Mouse (Mus musculus): ENCODE results near the gene Mt1. TPM values are rescaled to one million over a fixed set of nuclear protein-coding genes. Genes with fewer than 3 reads are reported as not detected.

Gene Mt1
- polyA plus RNA-seq, 1 experiment: 1,593 TPM

GRCm38 (mm10) chr8:94136933-94137332 lies 41.9 kb upstream of the Mt1 start, which contains the start of gene Mt4:
Gene Mt4 (plus strand): TSS chr8:94137197.
- Histone ChIP-seq H3K4me3 (ENCODE audit: low read depth, low read length) (no peak within 1 kb of the TSS), H3K4me1 (ENCODE audit: control insufficient read depth, insufficient read depth, insufficient read length, low read length) (peaks cover 5% of the 10 kb centered on the region), H3K36me3 (ENCODE audit: control insufficient read depth, insufficient read depth, low read length) (no peaks in the 10 kb centered on the region), H3K27ac (ENCODE audit: insufficient read depth, low read depth, low read length) (no peak within 1 kb of the TSS), H3K27me3 (ENCODE audit: control insufficient read depth, insufficient read depth, low read length) (no peaks in the 10 kb centered on the region)
- TF ChIP-seq CTCF (IDR thresholded peaks at IDR 0.05; ENCODE audit: extremely low read depth, insufficient read length, insufficient replicate concordance, low read depth, low read length): no peak
- TF ChIP-seq POLR2A (IDR thresholded peaks at IDR 0.05; ENCODE audit: low read depth, low read length): no peak
- 14% methylated on average over 6 of the region's 6 CpGs for WGBS

GRCm38 (mm10) chr8:94140266-94140795 lies 38.6 kb upstream of the Mt1 start:
- H3K4me1 ChIP-seq (ENCODE audit: control insufficient read depth, insufficient read depth, insufficient read length, low read length): peaks cover 5% of the 10 kb centered on the region
- 75% methylated on average over 4 of the region's 4 CpGs for WGBS
- H3K36me3 ChIP-seq (ENCODE audit: control insufficient read depth, insufficient read depth, low read length): no peaks in the 10 kb centered on the region
- H3K4me3 ChIP-seq (ENCODE audit: low read depth, low read length): no peak overlapping the region
- TF ChIP-seq CTCF (IDR thresholded peaks at IDR 0.05; ENCODE audit: extremely low read depth, insufficient read length, insufficient replicate concordance, low read depth, low read length) (no peak), POLR2A (IDR thresholded peaks at IDR 0.05; ENCODE audit: low read depth, low read length) (no peak)
- H3K27ac ChIP-seq (ENCODE audit: insufficient read depth, low read depth, low read length): no peak overlapping the region
- H3K27me3 ChIP-seq (ENCODE audit: control insufficient read depth, insufficient read depth, low read length): no peaks in the 10 kb centered on the region

GRCm38 (mm10) chr8:94148236-94148635 lies 30.6 kb upstream of the Mt1 start:
- Histone ChIP-seq H3K27me3 (ENCODE audit: control insufficient read depth, insufficient read depth, low read length) (0 out of 2 replicates have a peak, but pooled peaks cover 6% of the 10 kb centered on the region), H3K4me1 (ENCODE audit: control insufficient read depth, insufficient read depth, insufficient read length, low read length) (peaks cover 4% of the 10 kb centered on the region; the same call in 1 of the 2 replicates), H3K4me3 (ENCODE audit: low read depth, low read length) (no peak overlapping the region), H3K36me3 (ENCODE audit: control insufficient read depth, insufficient read depth, low read length) (no peaks in the 10 kb centered on the region), H3K27ac (ENCODE audit: insufficient read depth, low read depth, low read length) (no peak overlapping the region)
- WGBS: 40% methylated on average over 5 of the region's 5 CpGs
- TF ChIP-seq CTCF (IDR thresholded peaks at IDR 0.05; ENCODE audit: extremely low read depth, insufficient read length, insufficient replicate concordance, low read depth, low read length): no peak
- TF ChIP-seq POLR2A (IDR thresholded peaks at IDR 0.05; ENCODE audit: low read depth, low read length): no peak

DNA sequence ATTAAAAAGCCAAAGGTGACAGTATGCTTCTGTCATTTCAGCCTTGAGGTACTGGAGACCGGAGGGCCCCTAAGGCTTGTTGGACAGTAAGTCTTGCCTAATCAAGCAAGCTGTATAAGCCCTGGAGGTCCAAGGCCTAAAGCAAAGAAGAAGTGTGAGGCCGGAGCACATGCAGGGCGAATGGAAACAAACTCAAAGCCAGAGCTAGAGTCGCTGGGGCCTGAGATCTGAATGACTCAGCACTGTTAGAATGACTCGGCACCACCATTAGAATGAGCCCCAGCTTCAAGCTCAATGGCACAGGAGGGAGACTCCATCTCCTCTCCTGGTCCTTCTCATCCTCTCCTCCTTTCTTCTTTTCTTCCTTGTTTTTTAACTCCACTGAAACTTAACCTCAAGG lies 28.0 kb upstream of the Mt1 start:
- Histone ChIP-seq H3K27me3 (ENCODE audit: control insufficient read depth, insufficient read depth, low read length) (0 out of 2 replicates have a peak, but pooled peaks cover 6% of the 10 kb centered on the region), H3K4me3 (ENCODE audit: low read depth, low read length) (no peak overlapping the region), H3K4me1 (ENCODE audit: control insufficient read depth, insufficient read depth, insufficient read length, low read length) (peaks cover 4% of the 10 kb centered on the region; the same call in 1 of the 2 replicates), H3K36me3 (ENCODE audit: control insufficient read depth, insufficient read depth, low read length) (no peaks in the 10 kb centered on the region), H3K27ac (ENCODE audit: insufficient read depth, low read depth, low read length) (no peak overlapping the region)
- TF ChIP-seq POLR2A (IDR thresholded peaks at IDR 0.05; ENCODE audit: low read depth, low read length) (no peak), CTCF (IDR thresholded peaks at IDR 0.05; ENCODE audit: extremely low read depth, insufficient read length, insufficient replicate concordance, low read depth, low read length) (no peak)
- 73% methylated on average over 5 of the region's 5 CpGs for WGBS

DNA sequence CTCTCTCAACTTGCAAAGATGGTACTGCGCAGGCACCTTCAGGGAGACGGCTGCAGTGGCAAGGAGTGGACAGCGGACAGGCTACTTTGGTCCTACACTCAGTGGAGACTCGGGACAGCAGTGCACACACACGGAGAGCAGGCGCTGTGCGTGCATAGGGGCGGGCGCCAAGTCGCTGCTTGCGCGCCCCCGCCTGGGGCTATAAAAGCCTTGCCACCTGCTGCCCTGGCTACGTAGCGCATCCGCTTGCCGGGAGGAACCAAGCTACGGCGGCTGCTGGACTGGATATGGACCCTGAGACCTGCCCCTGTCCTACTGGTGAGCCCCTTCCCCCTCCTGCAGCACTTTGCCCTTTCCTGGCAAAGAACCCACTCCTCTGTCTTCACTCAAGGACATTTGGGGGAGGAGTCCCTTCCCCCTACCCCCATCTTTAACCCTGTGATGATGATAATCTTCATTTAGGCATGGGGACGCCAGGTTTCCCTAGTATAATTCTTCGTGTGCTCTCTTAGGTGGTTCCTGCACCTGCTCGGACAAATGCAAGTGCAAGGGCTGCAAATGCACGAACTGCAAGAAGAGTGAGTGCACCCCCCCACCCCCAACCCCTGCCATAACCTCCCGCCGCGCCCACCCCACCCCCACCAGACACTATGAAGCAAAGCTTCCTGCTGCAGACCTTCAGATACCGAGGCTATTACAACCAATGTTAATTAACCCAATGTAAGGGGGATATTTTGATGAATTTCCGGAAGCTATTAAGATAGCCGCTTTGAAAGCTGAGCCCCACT lies 26.2 kb upstream of the Mt1 start, which contains the start of gene Mt3:
Mt3 (plus strand) TSS at position 95 of the 788 bp plus-strand sequence.
- Histone ChIP-seq H3K4me1 (ENCODE audit: control insufficient read depth, insufficient read depth, insufficient read length, low read length) (peaks cover 4% of the 10 kb centered on the region; the same call in 1 of the 2 replicates), H3K4me3 (ENCODE audit: low read depth, low read length) (peak within 1 kb of the TSS; percentile 42), H3K27me3 (ENCODE audit: control insufficient read depth, insufficient read depth, low read length) (0 out of 2 replicates have a peak, but pooled peaks cover 6% of the 10 kb centered on the region), H3K27ac (ENCODE audit: insufficient read depth, low read depth, low read length) (no peak within 1 kb of the TSS), H3K36me3 (ENCODE audit: control insufficient read depth, insufficient read depth, low read length) (no peaks in the 10 kb centered on the region)
- peak; percentile 23; the same call in 1 of the 2 replicates for TF ChIP-seq CTCF (IDR thresholded peaks at IDR 0.05; ENCODE audit: extremely low read depth, insufficient read length, insufficient replicate concordance, low read depth, low read length)
- TF ChIP-seq POLR2A (IDR thresholded peaks at IDR 0.05; ENCODE audit: low read depth, low read length): no peak
- WGBS: 4% methylated on average over 29 of the region's 29 CpGs

DNA sequence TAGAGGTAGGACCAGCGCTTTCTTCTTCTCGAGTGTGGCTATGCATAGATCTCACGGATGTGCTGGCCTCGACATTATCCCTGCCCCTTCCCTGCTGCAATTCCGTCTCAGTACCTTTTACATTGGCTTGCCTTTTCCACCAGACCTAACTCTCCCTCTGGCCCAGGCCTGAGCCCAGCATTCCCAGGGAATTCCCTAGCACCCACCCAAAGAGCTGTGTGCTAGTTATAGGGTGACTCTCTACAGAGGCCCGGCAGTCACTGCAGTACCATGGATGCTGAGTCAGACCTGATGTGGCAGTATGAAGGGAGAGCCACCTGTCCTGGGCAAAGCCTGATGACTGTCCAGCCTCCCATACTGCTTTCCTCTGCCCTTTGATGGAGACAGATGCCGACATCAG lies 25.4 kb upstream of the Mt1 start:
- 0 out of 2 replicates have a peak, but pooled peaks cover 6% of the 10 kb centered on the region for H3K27me3 ChIP-seq (ENCODE audit: control insufficient read depth, insufficient read depth, low read length)
- TF ChIP-seq POLR2A (IDR thresholded peaks at IDR 0.05; ENCODE audit: low read depth, low read length): no peak
- TF ChIP-seq CTCF (IDR thresholded peaks at IDR 0.05; ENCODE audit: extremely low read depth, insufficient read length, insufficient replicate concordance, low read depth, low read length): no peak
- H3K4me1 ChIP-seq (ENCODE audit: control insufficient read depth, insufficient read depth, insufficient read length, low read length): peaks cover 4% of the 10 kb centered on the region; the same call in 1 of the 2 replicates
- 52% methylated on average over 7 of the region's 7 CpGs for WGBS
- H3K36me3 ChIP-seq (ENCODE audit: control insufficient read depth, insufficient read depth, low read length): no peaks in the 10 kb centered on the region
- H3K4me3 ChIP-seq (ENCODE audit: low read depth, low read length): no peak overlapping the region
- no peak overlapping the region for H3K27ac ChIP-seq (ENCODE audit: insufficient read depth, low read depth, low read length)

GRCm38 (mm10) chr8:94154537-94154936 lies 24.3 kb upstream of the Mt1 start:
- Histone ChIP-seq H3K27me3 (ENCODE audit: control insufficient read depth, insufficient read depth, low read length) (0 out of 2 replicates have a peak, but pooled peaks cover 6% of the 10 kb centered on the region), H3K4me1 (ENCODE audit: control insufficient read depth, insufficient read depth, insufficient read length, low read length) (peaks cover 4% of the 10 kb centered on the region; the same call in 1 of the 2 replicates), H3K36me3 (ENCODE audit: control insufficient read depth, insufficient read depth, low read length) (no peaks in the 10 kb centered on the region), H3K27ac (ENCODE audit: insufficient read depth, low read depth, low read length) (no peak overlapping the region), H3K4me3 (ENCODE audit: low read depth, low read length) (no peak overlapping the region)
- no peak for TF ChIP-seq POLR2A (IDR thresholded peaks at IDR 0.05; ENCODE audit: low read depth, low read length)
- TF ChIP-seq CTCF (IDR thresholded peaks at IDR 0.05; ENCODE audit: extremely low read depth, insufficient read length, insufficient replicate concordance, low read depth, low read length): no peak
- WGBS: 60% methylated on average over 6 of the region's 6 CpGs

Data from small intestine, adult 2 months (tissue).